Mouse (Mus musculus) intestine, postnatal 0 days (tissue): ENCODE measurements around the gene Il18. TPM values are rescaled to one million over a fixed set of nuclear protein-coding genes. Genes with fewer than 3 reads are reported as not detected.
A peak's percentile ranks its signal among the peaks of the same experiment; 100 is the strongest.

ENCODE experiments used
- ATAC-seq: fragments of 200-750 bp; cut with Nextera tagmentation; 2 replicates; pipeline ENCODE4 v1.8.0; 2017; ENCODE audit warnings: mild to moderate bottlenecking, moderate TSS enrichment, moderate library complexity
- H3K27ac ChIP-seq: fragments of 300-500 bp; sonication (generic); 2 replicates; pipeline ENCODE4 v1.5.1; 2014; ENCODE audit warnings: mild to moderate bottlenecking, low read depth, low read length, moderate library complexity
- H3K27me3 ChIP-seq: fragments of 300-500 bp; sonication (generic); replicated peaks from 2 replicates; pipeline ENCODE4 v1.6.1; 2014; ENCODE audit warnings: low read length, mixed read lengths; ENCODE audit not compliant: control insufficient read depth, insufficient read depth
- H3K36me3 ChIP-seq: fragments of 300-500 bp; sonication (generic); 2 replicates; pipeline ENCODE4 v1.6.1; 2014; ENCODE audit warnings: mild to moderate bottlenecking, moderate library complexity; ENCODE audit not compliant: control insufficient read depth, insufficient read depth
- H3K4me1 ChIP-seq: fragments of 300-500 bp; sonication (generic); replicated peaks from 2 replicates; pipeline ENCODE4 v1.6.1; 2014; ENCODE audit warnings: antibody characterized with exemption, low read length, mixed read lengths; ENCODE audit not compliant: control insufficient read depth, insufficient read depth
- H3K4me2 ChIP-seq: fragments of 300-500 bp; sonication (generic); replicated peaks from 2 replicates; pipeline ENCODE4 v1.6.1; 2014; ENCODE audit warnings: low read depth, mild to moderate bottlenecking, moderate library complexity
- H3K4me3 ChIP-seq: fragments of 300-500 bp; sonication (generic); 2 replicates; pipeline ENCODE4 v1.5.1; 2014; ENCODE audit warnings: low read depth, low read length
- H3K9ac ChIP-seq: fragments of 300-500 bp; sonication (generic); 2 replicates; pipeline ENCODE4 v1.6.1; 2014; ENCODE audit warnings: mild to moderate bottlenecking, low read depth, low read length
- H3K9me3 ChIP-seq: fragments of 300-500 bp; sonication (generic); 2 replicates; pipeline ENCODE4 v1.6.1; 2016; ENCODE audit warnings: mixed run types; ENCODE audit not compliant: control insufficient read depth
- CTCF ChIP-seq: sonication (generic); IDR thresholded peaks from 2 replicates; pipeline ENCODE4 v1.5.1; 2016; ENCODE audit warnings: low read depth, mild to moderate bottlenecking, control low read depth, antibody characterized with exemption, moderate library complexity
- WGBS: fragments of 180-500 bp; shearing (Covaris S2); extraction: QIAGEN DNeasy Blood & Tissue Kit; methylation state at CpG from one replicate; pipeline ENCODE4 v1.1.7; 2014; 5-methylcytosine and 5-hydroxymethylcytosine counted together
- polyA plus RNA-seq: library from polyadenylated mRNA; unstranded; fragments of >200 nt; fragmentation: Nextera tagmentation; extraction: Ambion mirVana; gene quantifications from 2 replicates; pipeline ENCODE4 v1.2.1, GENCODE M21; 2015

The Il18 gene
- polyA plus RNA-seq, 1 experiment from 2014 or later, result 57.3 TPM

DNA sequence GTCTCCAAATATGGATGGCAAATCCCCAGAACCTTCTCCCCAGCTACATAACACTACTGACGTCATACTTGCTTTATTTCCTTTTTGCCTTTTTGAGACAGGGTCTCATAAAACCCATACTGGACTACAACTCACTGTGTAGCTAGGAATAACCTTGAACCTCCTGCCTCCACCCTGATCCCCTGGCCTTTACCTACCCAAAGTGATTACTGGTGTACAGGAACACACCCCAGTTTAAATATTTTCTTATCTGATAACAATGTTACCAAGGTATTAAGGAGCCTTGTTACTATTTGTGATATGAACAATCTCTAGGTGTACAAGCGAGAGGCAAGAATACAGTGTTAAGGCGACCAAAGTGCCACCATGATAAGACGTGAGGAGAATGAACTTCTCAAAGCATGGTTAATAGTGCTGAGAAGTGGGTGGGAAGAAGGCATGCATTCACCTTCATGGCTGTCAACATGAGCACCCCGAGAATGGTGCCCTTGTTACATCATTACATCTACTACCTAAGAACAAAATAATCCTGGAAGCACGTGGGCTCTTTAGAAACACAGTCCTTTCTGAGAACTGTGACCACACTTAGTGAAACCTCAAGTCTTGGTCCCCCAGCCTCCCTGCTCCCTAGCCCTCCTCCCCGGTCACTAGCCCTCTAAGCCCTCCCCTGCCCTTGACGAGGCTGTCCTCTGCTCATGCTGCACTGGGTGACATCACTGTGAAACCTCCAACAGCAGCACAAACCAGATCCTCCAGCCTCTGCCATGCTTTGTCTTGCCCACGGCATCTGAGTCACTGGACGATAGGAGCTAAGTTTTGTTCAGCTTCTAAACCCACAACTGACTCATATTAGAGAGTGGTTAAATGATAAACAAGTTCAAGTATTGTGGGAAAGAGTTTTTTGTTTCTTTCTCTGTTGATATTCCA is 15.2 kb downstream of the Il18 start:
- H3K27ac ChIP-seq, result no peak overlapping the region
- ATAC-seq, result no peak
- H3K4me1 ChIP-seq, result no peaks in the 10 kb centered on the region; the same call in 1 of the 2 replicates
- no peak overlapping the region for H3K4me3 ChIP-seq
- no peaks in the 10 kb centered on the region for H3K9me3 ChIP-seq
- no peak overlapping the region for H3K4me2 ChIP-seq
- no peaks in the 10 kb centered on the region for H3K36me3 ChIP-seq
- H3K9ac ChIP-seq, result no peak overlapping the region
- H3K27me3 ChIP-seq, result no peaks in the 10 kb centered on the region
- WGBS, result 49% methylated on average over 10 of the region's 10 CpGs
- no peak for TF ChIP-seq CTCF

DNA sequence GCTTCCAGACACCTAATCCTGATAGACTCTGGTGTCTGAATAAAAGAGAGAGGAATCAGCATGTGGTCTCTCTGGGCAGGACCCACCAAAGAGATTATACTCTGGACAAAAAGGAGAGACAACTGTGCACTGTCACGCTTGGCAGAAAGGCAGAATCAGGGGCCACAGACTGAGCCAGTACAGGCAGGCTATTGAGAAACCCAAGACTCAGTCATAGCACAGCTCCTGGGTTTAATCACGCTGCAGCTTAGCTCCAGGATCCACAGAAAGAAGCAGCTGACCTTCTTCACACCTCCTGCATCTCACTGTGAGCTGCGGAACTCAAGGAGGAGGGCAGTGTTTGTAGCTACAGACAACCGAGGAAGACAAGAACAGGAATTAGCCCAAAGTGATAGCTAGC is 25.7 kb downstream of the Il18 start:
- Histone ChIP-seq H3K4me1 (no peaks in the 10 kb centered on the region), H3K36me3 (no peaks in the 10 kb centered on the region), H3K4me3 (no peak overlapping the region), H3K4me2 (no peak overlapping the region), H3K9ac (no peak overlapping the region), H3K9me3 (no peaks in the 10 kb centered on the region), H3K27me3 (no peaks in the 10 kb centered on the region), H3K27ac (no peak overlapping the region)
- WGBS, result 44% methylated on average over 4 of the region's 4 CpGs
- no peak for TF ChIP-seq CTCF
- ATAC-seq, result no peak

DNA sequence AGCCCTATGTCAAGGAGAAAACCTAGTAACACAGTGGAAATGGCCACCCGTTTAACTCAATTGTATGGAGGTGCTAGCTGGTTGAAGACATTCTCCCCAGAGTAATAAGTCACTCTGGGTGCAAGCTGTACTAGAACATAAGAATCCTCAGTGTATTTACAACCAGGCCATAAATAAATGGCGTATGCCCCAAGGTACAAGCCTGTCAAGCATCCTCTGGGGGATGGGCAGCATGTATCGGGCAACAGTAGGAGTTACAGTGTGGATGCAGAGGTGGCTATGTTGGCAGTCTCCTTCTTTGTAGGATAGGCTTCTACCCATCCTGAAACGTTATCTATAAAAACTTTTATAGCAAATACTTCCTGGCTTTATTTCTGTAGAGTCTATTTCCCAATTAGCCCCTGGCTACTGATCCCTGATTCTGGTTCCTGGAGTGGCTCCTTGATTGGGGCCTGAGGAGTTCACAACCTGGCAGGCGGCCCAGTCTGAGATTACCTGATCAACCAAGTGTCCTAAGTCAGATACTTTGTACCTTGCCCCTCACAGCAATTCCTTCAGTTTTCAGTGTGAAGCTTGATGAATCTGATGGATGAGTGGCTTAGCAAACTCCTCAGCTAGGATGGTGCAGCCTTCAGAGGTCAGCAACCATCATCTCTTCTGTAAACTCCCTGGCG is 30.7 kb downstream of the Il18 start:
- Histone ChIP-seq H3K4me3 (no peak overlapping the region), H3K9me3 (no peaks in the 10 kb centered on the region), H3K4me1 (peaks cover 5% of the 10 kb centered on the region; the same call in 1 of the 2 replicates), H3K27me3 (no peaks in the 10 kb centered on the region), H3K36me3 (no peaks in the 10 kb centered on the region), H3K9ac (no peak overlapping the region), H3K4me2 (no peak overlapping the region), H3K27ac (peak overlapping the region; percentile 64)
- 41% methylated on average over 6 of the region's 6 CpGs for WGBS
- no peak for TF ChIP-seq CTCF
- ATAC-seq, result peak; percentile 71

DNA sequence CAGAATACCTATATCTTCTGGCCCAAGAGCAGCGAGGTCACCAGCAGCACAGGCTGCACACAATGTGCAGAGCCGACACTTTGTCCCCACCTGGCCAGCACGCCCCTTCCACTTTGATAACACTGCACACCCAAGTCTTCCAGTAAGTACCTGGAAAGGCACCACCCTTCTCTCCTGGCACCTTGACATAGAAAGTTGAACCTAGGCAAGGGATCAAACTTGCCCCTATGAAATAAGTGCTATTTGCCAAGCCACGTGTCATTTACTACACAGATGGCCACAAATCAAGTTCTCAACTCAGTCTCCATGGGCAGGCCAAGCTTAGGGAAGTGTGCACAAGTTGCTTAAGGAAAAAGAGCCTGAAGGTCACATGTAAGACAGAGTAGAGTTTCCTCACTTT is 32.3 kb downstream of the Il18 start:
- Histone ChIP-seq H3K4me2 (no peak overlapping the region; the same call in 1 of the 2 replicates), H3K4me3 (no peak overlapping the region), H3K27me3 (no peaks in the 10 kb centered on the region), H3K9ac (no peak overlapping the region), H3K9me3 (no peaks in the 10 kb centered on the region), H3K36me3 (no peaks in the 10 kb centered on the region), H3K4me1 (peaks cover 5% of the 10 kb centered on the region; the same call in 1 of the 2 replicates), H3K27ac (peak overlapping the region; percentile 57)
- WGBS, result 27% methylated on average over 4 of the region's 4 CpGs
- TF ChIP-seq CTCF, result no peak
- ATAC-seq, result peak; percentile 83

DNA sequence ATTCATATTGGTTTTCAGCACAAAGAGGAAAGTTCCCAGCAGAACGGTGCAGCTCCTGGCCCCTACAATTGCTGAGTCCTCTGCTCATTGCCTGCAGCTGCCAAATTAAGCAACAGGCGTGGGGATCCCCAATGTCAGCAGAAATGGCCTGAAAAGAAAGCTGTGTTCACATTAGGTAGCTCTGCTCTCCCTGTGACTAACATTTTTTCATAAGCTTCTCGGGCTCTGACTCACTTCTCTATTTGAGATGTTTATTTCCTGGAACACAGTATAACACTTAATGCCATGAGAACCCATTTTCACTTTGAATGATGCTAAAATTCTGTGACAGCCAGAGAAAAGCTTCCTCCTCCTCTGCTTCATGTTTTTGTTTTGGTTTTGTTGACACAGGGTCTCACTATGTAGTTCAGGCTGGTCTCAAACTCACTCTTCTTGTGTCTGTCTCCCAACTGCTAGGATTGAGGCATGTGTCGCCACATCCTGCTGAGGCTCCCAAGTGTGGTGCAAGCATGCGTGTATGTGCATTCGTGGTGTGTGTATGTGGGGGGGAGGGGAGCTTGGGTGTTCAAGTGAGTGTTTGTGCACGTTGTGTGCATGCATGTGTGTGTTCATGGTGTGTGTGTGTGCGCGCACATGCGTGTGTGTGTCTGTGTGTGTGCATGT is 36.4 kb downstream of the Il18 start:
- 70% methylated on average over 10 of the region's 10 CpGs for WGBS
- Histone ChIP-seq H3K9ac (no peak overlapping the region), H3K27ac (no peak overlapping the region), H3K27me3 (no peaks in the 10 kb centered on the region), H3K4me1 (peaks cover 4% of the 10 kb centered on the region; the same call in 1 of the 2 replicates), H3K4me3 (no peak overlapping the region), H3K9me3 (no peaks in the 10 kb centered on the region), H3K4me2 (no peak overlapping the region), H3K36me3 (peaks cover 12% of the 10 kb centered on the region)
- no peak for TF ChIP-seq CTCF
- ATAC-seq, result no peak

DNA sequence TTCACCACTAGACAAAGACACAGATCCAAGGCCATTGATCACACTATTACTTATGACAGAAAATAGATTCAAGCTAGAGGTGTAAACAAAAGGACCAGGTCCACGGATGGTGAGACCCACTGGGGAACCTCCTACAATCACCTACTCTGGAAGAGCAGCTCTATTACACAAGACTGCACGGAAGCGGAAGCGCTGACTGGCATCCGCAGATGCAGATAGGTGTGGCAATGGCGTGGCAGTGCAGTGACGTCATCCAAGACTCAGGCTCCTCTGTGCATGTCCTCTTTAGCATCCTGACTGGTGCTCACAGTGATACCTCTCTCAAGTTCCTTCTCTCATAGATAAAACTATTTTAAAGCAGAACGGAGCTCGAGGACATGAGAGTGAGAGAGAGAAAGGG is 38.3 kb downstream of the Il18 start:
- TF ChIP-seq CTCF, result no peak
- 66% methylated on average over 9 of the region's 9 CpGs for WGBS

More for the DNA sequence above, 38.3 kb downstream of the Il18 start:
- H3K27me3 ChIP-seq, result no peaks in the 10 kb centered on the region
- no peak overlapping the region for H3K4me2 ChIP-seq
- H3K9me3 ChIP-seq, result no peaks in the 10 kb centered on the region
- no peaks in the 10 kb centered on the region for H3K4me1 ChIP-seq
- no peak overlapping the region for H3K27ac ChIP-seq
- ATAC-seq, result no peak
- H3K4me3 ChIP-seq, result no peak overlapping the region
- no peak overlapping the region for H3K9ac ChIP-seq
- peaks cover 28% of the 10 kb centered on the region for H3K36me3 ChIP-seq
